ENCODE assay signal across 7 mouse cellular contexts in genomic region chr17:74315445-74316308, GRCm38 (mm10). TPM values are rescaled to one million over a fixed set of nuclear protein-coding genes. Genes with fewer than 3 reads are reported as not detected.
A peak's percentile ranks its signal among the peaks of the same experiment; 100 is the strongest.
DNase-seq lines count a peak whose midpoint lies in the region; ATAC-seq and TF ChIP-seq lines count a peak whose summit lies in the region.

No protein-coding gene starts in this region.

- TF ChIP-seq CTCF in spleen, adult 2 months (IDR thresholded peaks at IDR 0.05; ENCODE audit: extremely low read depth, insufficient read depth, insufficient read length, insufficient replicate concordance): no peak
- TF ChIP-seq CTCF in stomach, postnatal 0 days (IDR thresholded peaks at IDR 0.05; ENCODE audit: low read depth): no peak

- H3K4me2 ChIP-seq in liver, embryonic 12.5 days: peak overlapping the region; percentile 80
- H3K4me2 ChIP-seq in stomach, postnatal 0 days (replicated peaks; ENCODE audit: low read depth): peak overlapping the region; percentile 82

- H3K4me1 ChIP-seq in spleen, adult 2 months (ENCODE audit: control insufficient read depth, insufficient read depth, insufficient read length): no peaks in the 10 kb centered on the region
- peaks cover 21% of the 10 kb centered on the region for H3K4me1 ChIP-seq in forebrain, embryonic 10.5 days
- H3K4me1 ChIP-seq in liver, embryonic 12.5 days: peaks cover 25% of the 10 kb centered on the region
- no peaks in the 10 kb centered on the region for H3K4me1 ChIP-seq in stomach, postnatal 0 days (replicated peaks; ENCODE audit: control insufficient read depth, insufficient read depth)

- peak; percentile 80 for ATAC-seq in liver, embryonic 12.5 days
- no peak for ATAC-seq in stomach, postnatal 0 days (ENCODE audit: low FRiP score, low TSS enrichment)

- peak overlapping the region; percentile 72 for H3K27ac ChIP-seq in spleen, adult 2 months (ENCODE audit: insufficient read depth, low read length)
- H3K27ac ChIP-seq in forebrain, embryonic 10.5 days: peak overlapping the region; percentile 96
- H3K27ac ChIP-seq in liver, embryonic 12.5 days: peak overlapping the region; percentile 92
- H3K27ac ChIP-seq in stomach, postnatal 0 days (replicated peaks): peak overlapping the region; percentile 85

- no peaks in the 10 kb centered on the region for H3K27me3 ChIP-seq in spleen, adult 2 months (ENCODE audit: control insufficient read depth, insufficient read depth, low read length)
- H3K27me3 ChIP-seq in forebrain, embryonic 10.5 days (ENCODE audit: poor library complexity, severe bottlenecking): no peaks in the 10 kb centered on the region
- H3K27me3 ChIP-seq in liver, embryonic 12.5 days (replicated peaks): no peaks in the 10 kb centered on the region
- H3K27me3 ChIP-seq in stomach, postnatal 0 days (ENCODE audit: control insufficient read depth, insufficient read depth, low read length): no peaks in the 10 kb centered on the region

- no peaks in the 10 kb centered on the region for H3K9me3 ChIP-seq in forebrain, embryonic 10.5 days
- no peaks in the 10 kb centered on the region for H3K9me3 ChIP-seq in liver, embryonic 12.5 days (replicated peaks)
- H3K9me3 ChIP-seq in stomach, postnatal 0 days (ENCODE audit: control insufficient read depth, low read length): no peaks in the 10 kb centered on the region

- no peak for TF ChIP-seq POLR2A in spleen, adult 2 months (IDR thresholded peaks at IDR 0.05; ENCODE audit: low read depth, low read length)

- no peak for TF ChIP-seq EP300 in stomach, postnatal 0 days (optimal IDR thresholded peaks at IDR 0.05)

- H3K36me3 ChIP-seq in spleen, adult 2 months (ENCODE audit: control insufficient read depth, insufficient read depth, low read length): no peaks in the 10 kb centered on the region; the same call in 1 of the 2 replicates
- H3K36me3 ChIP-seq in forebrain, embryonic 10.5 days (replicated peaks): peaks cover 37% of the 10 kb centered on the region
- peaks cover 37% of the 10 kb centered on the region for H3K36me3 ChIP-seq in liver, embryonic 12.5 days
- H3K36me3 ChIP-seq in stomach, postnatal 0 days (ENCODE audit: control insufficient read depth, insufficient read depth, low read length): no peaks in the 10 kb centered on the region

- WGBS in spleen, adult 2 months: under 1% methylated on average over 45 of the region's 45 CpGs
- under 1% methylated on average over 45 of the region's 45 CpGs for WGBS in forebrain, embryonic 10.5 days
- whole genome bisulfite sequencing in liver, embryonic 12.5 days (ENCODE audit: insufficient replicate concordance): under 1% methylated on average over 45 of the region's 45 CpGs
- WGBS in stomach, postnatal 0 days: under 1% methylated on average over 45 of the region's 45 CpGs

- peak overlapping the region; percentile 90 for H3K9ac ChIP-seq in liver, embryonic 12.5 days
- H3K9ac ChIP-seq in stomach, postnatal 0 days (ENCODE audit: low read length): peak overlapping the region; percentile 78

- peak overlapping the region; percentile 91 for H3K4me3 ChIP-seq in spleen, adult 2 months (ENCODE audit: extremely low read depth, insufficient read depth, insufficient read length)
- H3K4me3 ChIP-seq in forebrain, embryonic 10.5 days: peak overlapping the region; percentile 87
- peak overlapping the region; percentile 93 for H3K4me3 ChIP-seq in liver, embryonic 12.5 days
- H3K4me3 ChIP-seq in stomach, postnatal 0 days (ENCODE audit: low read depth, low read length): peak overlapping the region; percentile 76

- DNase-seq in spleen, adult 2 months (ENCODE audit: low read depth in 1 of 2, low spot score in 2 of 2): no peak
- DNase-seq in spleen, adult 18-20 months: no peak
- no peak for DNase-seq in forebrain, embryonic 10.5 days (ENCODE audit: extremely low spot score, low spot score)
- no peak for DNase-seq in stomach, postnatal 0 days (ENCODE audit: low spot score)
- DNase-seq in cerebellum, postnatal 25 days: no peak
- DNase-seq in urinary bladder, postnatal 25 days (ENCODE audit: low spot score): no peak

RNA-seq across cellular contexts. Expression of gene Dpy30, which starts 8.1 kb away (rescaled TPM):
- polyA plus RNA-seq in spleen, adult 2 months (2012; rRNA removed): 14.1 and 14.5 TPM in 2 replicates
- 303 TPM in 2 replicates for polyA plus RNA-seq in forebrain, embryonic 10.5 days (2016; fragmentation: Nextera tagmentation; extraction: Ambion mirVana)
- 204 and 209 TPM in 2 replicates for polyA plus RNA-seq in liver, embryonic 12.5 days (2016; fragmentation: Nextera tagmentation; extraction: Ambion mirVana)
- 190 and 193 TPM in 2 replicates for polyA plus RNA-seq in stomach, postnatal 0 days (2015; fragmentation: Nextera tagmentation; extraction: Ambion mirVana)

RNA-seq across cellular contexts. Expression of gene Memo1, which starts 20.4 kb away (rescaled TPM):
- polyA plus RNA-seq in spleen, adult 2 months (2012; rRNA removed): 30.7 and 35.4 TPM in 2 replicates
- 89.7 and 95.9 TPM in 2 replicates for polyA plus RNA-seq in forebrain, embryonic 10.5 days (2016; fragmentation: Nextera tagmentation; extraction: Ambion mirVana)
- polyA plus RNA-seq in liver, embryonic 12.5 days (2016; fragmentation: Nextera tagmentation; extraction: Ambion mirVana): 97.7 and 98.5 TPM in 2 replicates
- polyA plus RNA-seq in stomach, postnatal 0 days (2015; fragmentation: Nextera tagmentation; extraction: Ambion mirVana): 61.5 and 63.0 TPM in 2 replicates

RNA-seq across cellular contexts. Expression of gene Spast, which starts 23.1 kb away (rescaled TPM):
- 3.0 and 4.7 TPM in 2 replicates for polyA plus RNA-seq in spleen, adult 2 months (2012; rRNA removed)
- 12.6 and 12.7 TPM in 2 replicates for polyA plus RNA-seq in forebrain, embryonic 10.5 days (2016; fragmentation: Nextera tagmentation; extraction: Ambion mirVana)
- 10.6 and 10.7 TPM in 2 replicates for polyA plus RNA-seq in liver, embryonic 12.5 days (2016; fragmentation: Nextera tagmentation; extraction: Ambion mirVana)
- 10.8 and 11.6 TPM in 2 replicates for polyA plus RNA-seq in stomach, postnatal 0 days (2015; fragmentation: Nextera tagmentation; extraction: Ambion mirVana)

Comparison
In these comparisons a context has a peak if more than half of its experiments do, and no peak if none do; other contexts are left out.
1. RNA of gene Dpy30, which starts 8.1 kb away (polyA plus RNA-seq): 303 TPM in forebrain, embryonic 10.5 days, 204 to 209 TPM in liver, embryonic 12.5 days and 190 to 193 TPM in stomach, postnatal 0 days; 14.1 to 14.5 TPM in spleen, adult 2 months; every median in the first group is over 10 times any median in the second.
2. Peak in every context shown above with its lines, with median percentiles within 50 percentile points of each other: H3K27ac ChIP-seq and H3K4me3 ChIP-seq.